Mouse (Mus musculus): ENCODE measurements around the gene Zfp524.

The Zfp524 gene

GRCm38 (mm10) chr7:5051193-5052192, 37.3 kb downstream of the Zfp524 start, which contains the start of gene Zfp580:
Gene Zfp580 (plus strand): TSS chr7:5051538.
- DNase-seq, result peak; percentile 91 to 92

- peak; percentile 29 to 47 for DNase-seq
Measured at GRCm38 (mm10) chr7:5052438-5052837, 38.2 kb downstream of the Zfp524 start.

- DNase-seq, result peak; percentile 53
Measured at GRCm38 (mm10) chr7:5052931-5053343, 38.7 kb downstream of the Zfp524 start.

- peak; percentile 50 to 57 for DNase-seq
Measured at GRCm38 (mm10) chr7:5053456-5054179, 39.4 kb downstream of the Zfp524 start.

- peak; percentile 78 to 80 for DNase-seq
Measured at GRCm38 (mm10) chr7:5056651-5057263, 42.5 kb downstream of the Zfp524 start.

- peak in 1 of 2 experiments; percentile 28 for DNase-seq
Measured at GRCm38 (mm10) chr7:5057381-5057780, 43.2 kb downstream of the Zfp524 start.

GRCm38 (mm10) chr7:5057804-5058203, 43.6 kb downstream of the Zfp524 start:
- DNase-seq, result peak; percentile 21 to 30

- DNase-seq, result peak in 1 of 2 experiments; percentile 33
Measured at GRCm38 (mm10) chr7:5058631-5059030, 44.4 kb downstream of the Zfp524 start.

GRCm38 (mm10) chr7:5059421-5059820, 45.2 kb downstream of the Zfp524 start:
- DNase-seq, result peak in 1 of 2 experiments; percentile 26

GRCm38 (mm10) chr7:5060239-5060731, 46.1 kb downstream of the Zfp524 start:
- DNase-seq, result peak; percentile 95 to 96

GRCm38 (mm10) chr7:5060944-5061773, 46.9 kb downstream of the Zfp524 start:
- DNase-seq, result peak; percentile 100

- peak; percentile 99 for DNase-seq
Measured at GRCm38 (mm10) chr7:5061774-5062359, 47.7 kb downstream of the Zfp524 start, which contains the start of gene U2af2. Gene U2af2 (plus strand): TSS chr7:5062143.

- DNase-seq, result peak; percentile 77 to 85
Measured at GRCm38 (mm10) chr7:5062360-5063001, 48.3 kb downstream of the Zfp524 start.

GRCm38 (mm10) chr7:5064886-5065285, 50.7 kb downstream of the Zfp524 start:
- DNase-seq, result no peak
